Mouse (Mus musculus) embryo, embryonic 10 days (tissue): ENCODE data around the gene Peli2.

ENCODE experiments used
- DNase-seq: peaks from one replicate; pipeline ENCODE4 v3.0.0-alpha.2; 2015; ENCODE audit warnings: low spot score

Peli2 gene

GRCm38 (mm10) chr14:48125971-48126370, 5.3 kb downstream of the Peli2 start:
- DNase-seq = no peak

DNA sequence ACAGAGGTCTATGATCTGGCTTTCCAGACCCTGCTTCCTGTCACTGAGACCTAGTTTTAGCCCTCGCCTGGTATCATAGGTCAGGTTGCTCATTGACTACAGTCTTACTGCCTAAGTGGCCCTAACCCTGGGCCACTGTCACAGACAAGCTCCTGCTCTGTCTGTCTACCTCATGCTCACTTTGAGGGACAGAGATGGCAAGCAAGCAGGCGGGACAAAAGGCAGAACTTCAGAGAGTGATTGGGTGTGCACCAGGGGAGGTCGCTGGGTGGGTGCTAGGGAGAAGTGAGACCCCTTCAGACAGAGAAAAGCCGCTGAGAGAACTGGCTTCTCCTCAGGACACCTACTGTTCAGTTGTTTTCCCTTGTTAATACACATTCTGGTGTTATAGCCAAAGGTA, 6.3 kb downstream of the Peli2 start:
- no peak for DNase-seq

- DNase-seq = peak; percentile 26
Measured at GRCm38 (mm10) chr14:48127609-48128185, 7.1 kb downstream of the Peli2 start.

DNA sequence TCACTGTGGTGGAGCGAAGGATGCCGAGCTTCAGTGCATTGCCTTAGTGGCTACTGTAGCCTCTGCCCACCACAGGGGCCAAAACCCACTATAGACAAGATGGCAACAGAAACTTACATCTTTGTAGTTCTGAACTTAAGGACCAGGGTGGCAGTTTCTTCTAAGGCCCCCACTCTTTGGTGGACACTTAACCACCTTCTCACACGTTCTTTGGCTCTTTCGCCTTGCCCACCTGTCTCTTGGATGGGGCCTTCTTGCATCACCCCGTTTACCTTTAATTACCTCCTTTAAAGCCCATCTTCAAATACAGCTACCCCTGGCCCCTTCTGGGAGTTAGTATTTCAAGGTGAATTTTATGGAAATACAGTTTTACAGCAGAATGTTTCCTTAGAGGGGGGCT, 8.1 kb downstream of the Peli2 start:
- no peak for DNase-seq

DNA sequence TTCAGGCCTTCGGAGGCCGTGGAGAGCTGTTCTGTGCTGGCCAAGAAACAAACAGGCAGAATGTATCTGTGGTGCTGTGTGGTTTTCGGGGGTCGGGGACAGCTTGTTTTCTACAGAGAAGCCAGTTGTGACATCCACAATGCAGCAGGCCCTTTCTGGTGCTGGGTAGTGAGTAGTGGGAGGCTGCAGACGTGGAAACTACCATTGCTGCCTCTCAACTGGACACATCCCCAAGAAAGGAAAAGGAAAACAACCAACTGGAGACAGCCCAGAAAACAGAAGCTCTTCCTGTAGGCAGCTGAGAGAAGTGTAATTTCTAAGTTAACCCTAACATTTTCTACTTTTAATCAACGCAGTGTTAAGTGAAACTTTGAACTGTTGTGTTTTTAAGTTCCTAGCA, 9.4 kb downstream of the Peli2 start:
- DNase-seq = no peak

DNA sequence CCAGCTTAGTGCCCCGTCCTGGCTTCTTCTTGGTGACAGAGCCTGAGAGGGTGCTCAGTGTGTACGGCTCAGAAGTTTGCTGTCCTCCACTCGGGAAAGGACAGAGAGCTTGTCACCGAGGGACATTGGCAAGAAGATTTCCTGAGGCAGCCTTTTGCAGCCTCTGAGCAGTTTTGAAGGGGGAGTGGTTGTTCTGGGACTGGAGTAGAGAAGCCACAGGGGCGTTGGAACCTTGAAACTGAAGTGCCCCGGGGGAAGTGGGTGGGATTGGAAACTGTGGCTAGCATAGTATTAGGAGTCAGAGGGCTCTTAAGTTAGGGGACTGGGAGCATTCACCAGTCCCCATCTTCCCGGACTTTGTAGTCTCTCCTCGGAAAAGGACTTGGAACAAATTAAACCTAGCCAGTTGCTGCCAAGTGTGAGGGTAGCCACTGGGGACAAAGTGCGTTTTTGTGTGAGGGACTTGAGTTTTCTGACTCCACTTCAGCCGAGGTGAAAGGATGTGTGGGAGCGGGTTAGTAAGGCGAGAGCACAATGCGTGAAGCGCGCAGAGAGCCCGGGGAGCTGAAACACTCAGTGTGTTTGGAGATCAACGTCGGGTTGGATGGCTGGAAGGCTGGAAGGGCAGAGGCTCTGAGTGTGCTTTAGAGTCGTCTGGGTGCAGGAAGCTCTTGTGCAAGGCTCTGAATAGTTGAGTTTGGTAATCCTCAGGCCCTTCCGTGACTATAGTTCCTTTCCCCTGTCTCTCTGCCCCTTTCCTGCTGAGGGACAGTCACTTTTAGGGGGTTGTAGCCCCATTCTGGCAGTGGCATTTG, 10.3 kb downstream of the Peli2 start:
- no peak for DNase-seq

- DNase-seq = no peak
Measured at GRCm38 (mm10) chr14:48131576-48131922, 10.9 kb downstream of the Peli2 start.

DNA sequence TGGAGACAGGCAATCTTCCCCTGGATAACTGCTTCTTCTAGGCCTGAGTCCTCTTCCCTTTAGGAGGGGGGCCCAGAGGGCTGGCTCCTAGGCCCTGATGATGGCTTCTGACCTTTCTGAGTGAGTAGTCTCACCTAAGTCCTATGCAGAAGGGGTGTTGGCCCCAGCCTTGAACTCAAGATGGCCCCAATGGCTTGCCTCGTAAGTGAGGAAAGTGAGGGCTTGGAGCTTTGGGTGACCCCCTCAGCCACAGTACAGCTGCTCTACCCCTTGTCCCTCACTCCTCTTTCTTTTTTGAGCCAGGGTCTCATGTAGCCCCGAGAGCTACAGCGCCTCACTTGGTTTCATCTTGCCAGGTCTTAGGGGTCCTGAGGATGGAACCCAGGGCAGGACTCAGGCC, 11.6 kb downstream of the Peli2 start:
- DNase-seq = peak; percentile 17

GRCm38 (mm10) chr14:48132865-48133802, 12.5 kb downstream of the Peli2 start:
- DNase-seq = peak; percentile 50

- DNase-seq = peak; percentile 81
Measured at GRCm38 (mm10) chr14:48134344-48134743, 13.7 kb downstream of the Peli2 start.

- no peak for DNase-seq
Measured at GRCm38 (mm10) chr14:48135816-48136345, 15.3 kb downstream of the Peli2 start.

GRCm38 (mm10) chr14:48137731-48138130, 17.1 kb downstream of the Peli2 start:
- no peak for DNase-seq

DNA sequence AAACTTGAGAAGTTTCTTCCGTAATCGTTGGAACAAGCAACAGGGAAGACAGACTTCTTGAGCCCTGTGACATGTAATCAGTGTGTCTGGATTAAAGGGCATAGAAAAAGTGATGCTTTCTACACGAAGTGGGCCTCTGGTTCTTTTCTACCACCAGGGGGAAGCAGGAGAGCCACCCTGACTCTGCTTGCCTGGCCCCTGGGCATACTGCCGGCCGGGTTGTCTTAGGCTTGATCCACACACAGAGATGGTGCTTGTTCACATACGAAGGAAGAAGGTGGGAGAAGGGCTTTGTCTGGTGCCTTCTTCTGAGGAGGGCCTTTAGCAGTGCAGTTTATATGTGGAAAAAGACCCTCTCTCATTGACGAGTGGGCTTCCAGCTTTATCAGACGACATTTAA, 17.5 kb downstream of the Peli2 start:
- DNase-seq = peak; percentile 67

- no peak for DNase-seq
Measured at GRCm38 (mm10) chr14:48139409-48139808, 18.8 kb downstream of the Peli2 start.

- DNase-seq = no peak
Measured at GRCm38 (mm10) chr14:48141694-48142093, 21.1 kb downstream of the Peli2 start.

DNA sequence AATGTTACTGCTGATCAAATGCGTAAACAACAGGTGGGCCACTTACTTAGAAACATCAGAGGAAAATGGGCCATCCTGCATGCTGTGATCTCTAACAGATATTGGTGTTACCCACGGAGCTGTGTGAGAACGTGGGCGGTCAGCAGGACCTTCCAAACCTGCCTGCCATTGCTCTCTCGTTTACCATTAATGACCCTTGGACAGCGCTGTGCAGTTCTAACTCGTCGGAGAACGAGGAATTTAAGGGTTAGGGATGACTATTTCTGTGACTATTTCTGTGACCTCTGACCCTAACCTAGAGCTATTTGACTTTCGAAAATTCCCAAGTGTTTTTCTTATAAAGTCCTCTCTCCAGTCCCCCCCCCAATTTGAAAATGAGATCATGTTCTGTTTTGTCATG, 22.1 kb downstream of the Peli2 start:
- no peak for DNase-seq

- DNase-seq = no peak
Measured at GRCm38 (mm10) chr14:48143141-48143540, 22.5 kb downstream of the Peli2 start.

- DNase-seq = no peak
Measured at GRCm38 (mm10) chr14:48144330-48144729, 23.7 kb downstream of the Peli2 start.

DNA sequence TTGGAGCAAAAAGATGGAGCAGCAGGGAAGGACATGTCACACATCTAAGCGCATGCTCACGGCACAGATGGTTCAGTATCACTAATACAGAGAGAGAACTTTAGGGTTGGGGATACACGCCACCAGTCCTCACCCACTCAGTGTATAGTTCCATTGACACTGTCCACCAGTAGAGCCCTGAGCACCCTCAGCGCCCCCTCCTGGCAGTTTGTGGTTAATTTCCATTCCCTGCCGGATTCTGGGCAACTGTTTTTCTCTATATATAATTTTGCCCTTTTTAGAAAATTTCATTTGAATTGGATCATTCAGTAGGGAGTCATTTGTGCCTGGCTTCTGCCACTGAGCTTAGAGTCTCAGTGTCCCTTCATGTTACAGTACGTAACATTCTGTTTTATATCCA, 27.1 kb downstream of the Peli2 start:
- no peak for DNase-seq

- no peak for DNase-seq
Measured at GRCm38 (mm10) chr14:48148615-48149014, 28.0 kb downstream of the Peli2 start.

- no peak for DNase-seq
Measured at GRCm38 (mm10) chr14:48149351-48149750, 28.7 kb downstream of the Peli2 start.

GRCm38 (mm10) chr14:48150903-48151302, 30.3 kb downstream of the Peli2 start:
- DNase-seq = no peak

- DNase-seq = no peak
Measured at GRCm38 (mm10) chr14:48151554-48151953, 30.9 kb downstream of the Peli2 start.
